Mouse (Mus musculus): ENCODE data around the gene Rnps1. TPM values are rescaled to one million over a fixed set of nuclear protein-coding genes. Genes with fewer than 3 reads are reported as not detected.

The Rnps1 gene
- total RNA-seq, 2 experiments from 2014 or later: 83.7 to 93.6 TPM

GRCm38 (mm10) chr17:24469336-24469909 lies 55.1 kb downstream of the Rnps1 start:
- DNase-seq (ENCODE audit: low spot score in 2 of 2): no peak

DNA sequence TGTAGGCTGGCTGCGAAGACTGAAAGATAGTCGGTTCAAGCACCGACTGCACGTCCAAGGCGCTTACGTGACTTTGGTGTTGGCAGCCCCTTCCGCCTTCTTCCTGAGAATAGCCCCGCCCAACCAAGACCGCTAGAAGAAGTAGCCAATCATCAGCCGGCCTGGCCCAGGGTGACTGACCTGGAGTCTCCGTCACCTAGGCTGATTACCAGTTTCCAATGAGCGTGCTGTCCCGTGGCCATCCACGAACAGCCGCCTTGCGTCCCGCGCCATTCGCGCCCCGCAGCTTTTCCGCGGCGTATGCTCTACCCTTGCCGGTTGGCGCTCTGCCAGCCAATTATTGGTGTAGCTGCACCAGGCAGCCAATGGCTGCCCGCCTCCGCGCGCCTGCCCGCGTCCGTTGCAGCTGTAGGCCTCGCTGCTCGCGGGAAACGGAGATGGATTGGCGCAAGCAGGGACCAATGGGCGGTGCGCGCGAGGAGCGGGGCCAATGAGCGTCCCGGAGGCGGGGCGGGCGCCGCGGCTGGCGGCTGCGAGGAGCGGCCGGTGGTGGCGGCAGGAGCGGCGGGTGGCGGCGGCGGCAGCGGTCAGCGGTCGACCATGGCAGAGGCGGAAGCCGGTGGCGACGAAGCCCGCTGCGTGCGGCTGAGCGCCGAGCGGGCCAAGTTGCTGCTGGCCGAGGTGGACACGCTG lies 55.7 kb downstream of the Rnps1 start, which contains the start of the genes E4f1 and Pgp:
Gene E4f1, minus strand, starts transcription at position 404 of the 693 bp plus-strand sequence.
Gene Pgp, plus strand, starts transcription at position 483 of the 693 bp plus-strand sequence.
- peak; percentile 97 to 99 for DNase-seq (ENCODE audit: low spot score in 2 of 2)

DNA sequence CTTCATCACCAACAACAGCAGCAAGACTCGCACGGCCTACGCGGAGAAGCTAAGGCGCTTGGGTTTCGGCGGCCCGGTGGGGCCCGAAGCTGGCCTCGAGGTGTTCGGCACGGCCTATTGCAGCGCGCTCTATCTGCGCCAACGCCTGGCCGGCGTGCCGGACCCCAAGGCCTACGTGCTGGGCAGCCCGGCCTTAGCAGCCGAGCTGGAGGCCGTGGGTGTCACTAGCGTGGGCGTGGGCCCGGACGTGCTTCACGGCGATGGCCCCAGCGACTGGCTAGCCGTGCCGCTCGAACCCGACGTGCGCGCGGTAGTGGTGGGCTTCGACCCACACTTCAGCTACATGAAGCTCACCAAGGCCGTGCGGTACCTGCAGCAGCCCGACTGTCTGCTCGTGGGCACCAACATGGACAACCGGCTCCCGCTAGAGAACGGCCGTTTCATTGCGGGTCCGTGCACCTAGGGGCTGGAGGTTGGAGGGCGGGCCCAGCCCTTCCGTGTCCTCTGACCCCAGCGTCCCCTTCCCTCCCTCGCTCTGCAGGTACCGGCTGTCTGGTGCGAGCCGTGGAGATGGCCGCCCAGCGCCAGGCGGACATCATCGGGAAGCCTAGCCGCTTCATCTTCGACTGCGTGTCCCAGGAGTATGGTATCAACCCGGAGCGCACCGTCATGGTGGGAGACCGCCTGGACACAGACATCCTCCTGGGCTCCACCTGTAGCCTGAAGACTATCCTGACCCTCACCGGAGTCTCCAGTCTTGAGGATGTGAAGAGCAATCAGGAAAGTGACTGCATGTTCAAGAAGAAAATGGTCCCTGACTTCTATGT lies 56.5 kb downstream of the Rnps1 start:
- DNase-seq (ENCODE audit: low spot score in 2 of 2): no peak

GRCm38 (mm10) chr17:24472512-24472911 lies 58.1 kb downstream of the Rnps1 start:
- DNase-seq (ENCODE audit: low spot score in 2 of 2): peak in 1 of 2 experiments; percentile 32

GRCm38 (mm10) chr17:24473612-24474275 lies 59.4 kb downstream of the Rnps1 start, which contains the start of gene Bricd5:
Gene Bricd5 (plus strand): TSS chr17:24473884.
- no peak for DNase-seq (ENCODE audit: low spot score in 2 of 2)

- no peak for DNase-seq (ENCODE audit: low spot score in 2 of 2)
These were observed 60.2 kb downstream of the Rnps1 start for GRCm38 (mm10) chr17:24474557-24474956.

Other genes starting within 250 kb of the Rnps1 start
- 100 to 1,000 TPM; 193 to 194 TPM for gene Atp6v0c, start 244.9 kb upstream of the Rnps1 start, total RNA-seq (2021)
- 10 to 100 TPM; 11.7 to 12.3 TPM for gene Tbc1d24, start 209.0 kb upstream of the Rnps1 start, total RNA-seq (2021)
- 1 to 10 TPM; 4.7 to 4.9 TPM for gene Ntn3, start 205.0 kb upstream of the Rnps1 start, total RNA-seq (2021)
- 1 to 10 TPM; 6.0 to 6.1 TPM for gene Tedc2, start 193.7 kb upstream of the Rnps1 start, total RNA-seq (2021)
- gene Ccnf, start 163.1 kb upstream of the Rnps1 start, total RNA-seq (2021): 10 to 100 TPM; 14.9 to 15.2 TPM
- gene Abca17, start 63.5 kb upstream of the Rnps1 start, total RNA-seq (2021): under 1 TPM in 1 of 2 experiments, not detected in 1; 0.10 TPM
- 10 to 100 TPM; 15.9 to 17.0 TPM for gene Abca3, start 62.6 kb upstream of the Rnps1 start, total RNA-seq (2021)
- 100 to 1,000 TPM; 117 to 133 TPM for gene Eci1, start 12.1 kb downstream of the Rnps1 start, total RNA-seq (2021)
- gene Dnase1l2, start 28.5 kb downstream of the Rnps1 start, total RNA-seq (2021): 1 to 10 TPM; 1.9 TPM
- 10 to 100 TPM; 18.0 to 20.7 TPM for gene E4f1, start 55.7 kb downstream of the Rnps1 start, total RNA-seq (2021)
- 10 to 100 TPM; 34.6 to 37.4 TPM for gene Pgp, start 55.8 kb downstream of the Rnps1 start, total RNA-seq (2021)
- 1 to 10 TPM in 1 of 2 experiments, under 1 TPM in 1; 0.91 to 1.5 TPM for gene Bricd5, start 59.3 kb downstream of the Rnps1 start, total RNA-seq (2021)
- 10 to 100 TPM; 12.4 to 16.8 TPM for gene Mlst8, start 64.5 kb downstream of the Rnps1 start, total RNA-seq (2021)
- 1 to 10 TPM; 1.6 TPM for gene Caskin1, start 74.0 kb downstream of the Rnps1 start, total RNA-seq (2021)
- gene Traf7, start 113.4 kb downstream of the Rnps1 start, total RNA-seq (2021): 10 to 100 TPM; 80.8 to 86.3 TPM
- gene Rab26, start 119.6 kb downstream of the Rnps1 start, total RNA-seq (2021): under 1 TPM; 0.52 to 0.64 TPM
- 10 to 100 TPM; 60.5 to 66.7 TPM for gene Pkd1, start 135.3 kb downstream of the Rnps1 start, total RNA-seq (2021)
- 10 to 100 TPM; 66.4 to 75.4 TPM for gene Tsc2, start 218.1 kb downstream of the Rnps1 start, total RNA-seq (2021)
- gene Nthl1, start 218.1 kb downstream of the Rnps1 start, total RNA-seq (2021): 1 to 10 TPM; 7.5 TPM
- gene Slc9a3r2, start 235.8 kb downstream of the Rnps1 start, total RNA-seq (2021): 10 to 100 TPM; 35.4 to 35.6 TPM
- not detected for gene Npw, start 243.9 kb downstream of the Rnps1 start, total RNA-seq (2021)